Mouse (Mus musculus): ENCODE measurements around the gene Plcxd2. TPM values are rescaled to one million over a fixed set of nuclear protein-coding genes. Genes with fewer than 3 reads are reported as not detected.
A peak's percentile ranks its signal among the peaks of the same experiment; 100 is the strongest.

Gene Plcxd2
- polyA plus RNA-seq, 1 experiment from 2014 or later, result 6.6 TPM

GRCm38 (mm10) chr16:45928090-45928489 lies 81.9 kb downstream of the Plcxd2 start:
- TF ChIP-seq EP300 (IDR thresholded peaks at IDR 0.05; ENCODE audit: low read depth), result no peak
- no peak for TF ChIP-seq CTCF (IDR thresholded peaks at IDR 0.05; ENCODE audit: low read depth)
- H3K9ac ChIP-seq (replicated peaks), result no peak overlapping the region
- DNase-seq (no peak), ATAC-seq (no peak)
- H3K4me3 ChIP-seq (ENCODE audit: low read depth, low read length), result no peak overlapping the region
- no peaks in the 10 kb centered on the region for H3K36me3 ChIP-seq (replicated peaks; ENCODE audit: insufficient read depth, low read length)
- no peak overlapping the region for H3K4me2 ChIP-seq (ENCODE audit: low read depth, low read length)
- WGBS (ENCODE audit: insufficient replicate concordance), result 30% methylated on average over 4 of the region's 4 CpGs
- no peak overlapping the region for H3K27ac ChIP-seq (ENCODE audit: low read depth)
- H3K9me3 ChIP-seq (ENCODE audit: low read length), result no peaks in the 10 kb centered on the region
- peaks cover 4% of the 10 kb centered on the region for H3K4me1 ChIP-seq (ENCODE audit: insufficient read depth)
- H3K27me3 ChIP-seq (ENCODE audit: insufficient read depth, low read length), result no peaks in the 10 kb centered on the region

- Histone ChIP-seq H3K4me1 (ENCODE audit: insufficient read depth) (peaks cover 4% of the 10 kb centered on the region), H3K36me3 (replicated peaks; ENCODE audit: insufficient read depth, low read length) (no peaks in the 10 kb centered on the region), H3K27me3 (ENCODE audit: insufficient read depth, low read length) (no peaks in the 10 kb centered on the region), H3K9me3 (ENCODE audit: low read length) (no peaks in the 10 kb centered on the region), H3K27ac (ENCODE audit: low read depth) (no peak overlapping the region), H3K4me3 (ENCODE audit: low read depth, low read length) (no peak overlapping the region), H3K9ac (replicated peaks) (no peak overlapping the region), H3K4me2 (ENCODE audit: low read depth, low read length) (no peak overlapping the region)
- DNase-seq, result no peak
- WGBS (ENCODE audit: insufficient replicate concordance), result 39% methylated on average over 3 of the region's 3 CpGs
- ATAC-seq, result no peak
- TF ChIP-seq EP300 (IDR thresholded peaks at IDR 0.05; ENCODE audit: low read depth) (no peak), CTCF (IDR thresholded peaks at IDR 0.05; ENCODE audit: low read depth) (no peak)
Observed at GRCm38 (mm10) chr16:45927601-45928000, 82.4 kb downstream of the Plcxd2 start.

- Histone ChIP-seq H3K4me1 (ENCODE audit: insufficient read depth) (peaks cover 4% of the 10 kb centered on the region), H3K27ac (ENCODE audit: low read depth) (no peak overlapping the region), H3K4me2 (ENCODE audit: low read depth, low read length) (no peak overlapping the region), H3K36me3 (replicated peaks; ENCODE audit: insufficient read depth, low read length) (no peaks in the 10 kb centered on the region), H3K27me3 (ENCODE audit: insufficient read depth, low read length) (no peaks in the 10 kb centered on the region), H3K9me3 (ENCODE audit: low read length) (no peaks in the 10 kb centered on the region), H3K9ac (replicated peaks) (no peak overlapping the region), H3K4me3 (ENCODE audit: low read depth, low read length) (no peak overlapping the region)
- TF ChIP-seq EP300 (IDR thresholded peaks at IDR 0.05; ENCODE audit: low read depth) (no peak), CTCF (IDR thresholded peaks at IDR 0.05; ENCODE audit: low read depth) (no peak)
- ATAC-seq, result no peak
- 70% methylated on average over 5 of the region's 5 CpGs for WGBS (ENCODE audit: insufficient replicate concordance)
- DNase-seq, result no peak
Observed at GRCm38 (mm10) chr16:45926875-45927274, 83.1 kb downstream of the Plcxd2 start.

- no peak for DNase-seq
- Histone ChIP-seq H3K27me3 (ENCODE audit: insufficient read depth, low read length) (no peaks in the 10 kb centered on the region), H3K4me1 (ENCODE audit: insufficient read depth) (peaks cover 4% of the 10 kb centered on the region), H3K4me3 (ENCODE audit: low read depth, low read length) (no peak overlapping the region), H3K4me2 (ENCODE audit: low read depth, low read length) (no peak overlapping the region), H3K27ac (ENCODE audit: low read depth) (no peak overlapping the region), H3K9ac (replicated peaks) (no peak overlapping the region), H3K36me3 (replicated peaks; ENCODE audit: insufficient read depth, low read length) (no peaks in the 10 kb centered on the region), H3K9me3 (ENCODE audit: low read length) (no peaks in the 10 kb centered on the region)
- TF ChIP-seq EP300 (IDR thresholded peaks at IDR 0.05; ENCODE audit: low read depth) (no peak), CTCF (IDR thresholded peaks at IDR 0.05; ENCODE audit: low read depth) (no peak)
- 77% methylated on average over 6 of the region's 6 CpGs for WGBS (ENCODE audit: insufficient replicate concordance)
- ATAC-seq, result no peak
Observed at GRCm38 (mm10) chr16:45923731-45924424, 86.1 kb downstream of the Plcxd2 start.

GRCm38 (mm10) chr16:45922546-45923229 lies 87.3 kb downstream of the Plcxd2 start:
- DNase-seq (peak; percentile 37), ATAC-seq (no peak)
- WGBS (ENCODE audit: insufficient replicate concordance), result 67% methylated on average over 8 of the region's 8 CpGs
- Histone ChIP-seq H3K4me2 (ENCODE audit: low read depth, low read length) (no peak overlapping the region), H3K4me3 (ENCODE audit: low read depth, low read length) (no peak overlapping the region), H3K4me1 (ENCODE audit: insufficient read depth) (peaks cover under 1% of the 10 kb centered on the region), H3K36me3 (replicated peaks; ENCODE audit: insufficient read depth, low read length) (no peaks in the 10 kb centered on the region), H3K9ac (replicated peaks) (no peak overlapping the region), H3K27me3 (ENCODE audit: insufficient read depth, low read length) (no peaks in the 10 kb centered on the region), H3K27ac (ENCODE audit: low read depth) (no peak overlapping the region), H3K9me3 (ENCODE audit: low read length) (no peaks in the 10 kb centered on the region)
- TF ChIP-seq EP300 (IDR thresholded peaks at IDR 0.05; ENCODE audit: low read depth) (no peak), CTCF (IDR thresholded peaks at IDR 0.05; ENCODE audit: low read depth) (no peak)

GRCm38 (mm10) chr16:45919572-45919971 lies 90.4 kb downstream of the Plcxd2 start:
- Histone ChIP-seq H3K4me3 (ENCODE audit: low read depth, low read length) (no peak overlapping the region), H3K4me2 (ENCODE audit: low read depth, low read length) (no peak overlapping the region), H3K27me3 (ENCODE audit: insufficient read depth, low read length) (no peaks in the 10 kb centered on the region), H3K27ac (ENCODE audit: low read depth) (no peak overlapping the region), H3K9ac (replicated peaks) (no peak overlapping the region), H3K9me3 (ENCODE audit: low read length) (no peaks in the 10 kb centered on the region), H3K36me3 (replicated peaks; ENCODE audit: insufficient read depth, low read length) (no peaks in the 10 kb centered on the region), H3K4me1 (ENCODE audit: insufficient read depth) (no peaks in the 10 kb centered on the region; the same call in 1 of the 2 replicates)
- DNase-seq, result no peak
- no peak for ATAC-seq
- 68% methylated on average over 8 of the region's 8 CpGs for WGBS (ENCODE audit: insufficient replicate concordance)
- TF ChIP-seq EP300 (IDR thresholded peaks at IDR 0.05; ENCODE audit: low read depth), result no peak
- no peak for TF ChIP-seq CTCF (IDR thresholded peaks at IDR 0.05; ENCODE audit: low read depth)

Other genes with a start within 250 kb of the Plcxd2 start
- 7.4 and 9.8 TPM in 2 replicates for gene Phldb2, start 56.6 kb downstream of the Plcxd2 start, polyA plus RNA-seq (2015; fragmentation: Nextera tagmentation; extraction: Ambion mirVana)
- 0.20 and 0.27 TPM in 2 replicates for gene Cd96, start 110.0 kb upstream of the Plcxd2 start, polyA plus RNA-seq (2015; fragmentation: Nextera tagmentation; extraction: Ambion mirVana)
- gene Gm4737, start 144.9 kb upstream of the Plcxd2 start, polyA plus RNA-seq (2015; fragmentation: Nextera tagmentation; extraction: Ambion mirVana), result 10.3 and 13.0 TPM in 2 replicates

Data from liver, postnatal 0 days (tissue).